Mouse (Mus musculus) CD4-positive helper T cell, adult 2 months (primary cell): Measurements from ENCODE around the gene Cep170b.

Source experiments
- DNase-seq: peaks from one replicate; pipeline ENCODE4 v3.0.0-alpha.2; 2012; ENCODE audit warnings: low read depth, missing footprints, low spot score

Cep170b gene

GRCm38 (mm10) chr12:112720216-112720615 lies at the start of gene Cep170b:
Gene Cep170b, plus strand, starts transcription at chr12:112720455.
- no peak for DNase-seq

GRCm38 (mm10) chr12:112670718-112671393 lies 49.4 kb upstream of the Cep170b start:
- DNase-seq, result no peak

DNA sequence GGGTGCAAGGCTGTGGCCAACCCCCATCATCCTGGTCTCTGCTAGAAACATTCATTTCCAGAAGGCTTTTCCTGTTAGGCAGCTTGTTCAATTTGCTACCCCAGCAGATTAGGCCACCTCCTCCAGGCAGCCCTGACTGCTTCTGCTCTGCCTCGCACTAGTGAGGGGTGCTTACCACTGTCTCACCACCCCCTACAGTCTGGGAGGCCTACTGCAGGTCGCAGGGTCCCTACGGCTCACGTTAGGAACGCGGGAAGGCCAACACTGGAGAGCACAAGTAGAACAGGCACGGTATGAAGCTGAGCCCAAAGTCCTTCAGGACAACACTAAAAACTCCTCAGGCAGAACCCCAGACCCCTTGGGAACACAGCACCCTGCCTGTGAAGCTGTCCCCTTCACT lies 48.4 kb upstream of the Cep170b start:
- no peak for DNase-seq

- peak; percentile 58 for DNase-seq
Observed at GRCm38 (mm10) chr12:112672744-112673575, 47.3 kb upstream of the Cep170b start.

- DNase-seq, result peak; percentile 49
Observed at GRCm38 (mm10) chr12:112673576-112674091, 46.6 kb upstream of the Cep170b start.

- peak; percentile 68 for DNase-seq
Observed at GRCm38 (mm10) chr12:112674132-112675011, 45.9 kb upstream of the Cep170b start, which contains the start of gene Akt1. Gene Akt1, minus strand, starts transcription at chr12:112674884.

- DNase-seq, result peak; percentile 90
Observed at GRCm38 (mm10) chr12:112675245-112676035, 44.8 kb upstream of the Cep170b start.

- DNase-seq, result no peak
Observed at GRCm38 (mm10) chr12:112677076-112677475, 43.2 kb upstream of the Cep170b start.

DNA sequence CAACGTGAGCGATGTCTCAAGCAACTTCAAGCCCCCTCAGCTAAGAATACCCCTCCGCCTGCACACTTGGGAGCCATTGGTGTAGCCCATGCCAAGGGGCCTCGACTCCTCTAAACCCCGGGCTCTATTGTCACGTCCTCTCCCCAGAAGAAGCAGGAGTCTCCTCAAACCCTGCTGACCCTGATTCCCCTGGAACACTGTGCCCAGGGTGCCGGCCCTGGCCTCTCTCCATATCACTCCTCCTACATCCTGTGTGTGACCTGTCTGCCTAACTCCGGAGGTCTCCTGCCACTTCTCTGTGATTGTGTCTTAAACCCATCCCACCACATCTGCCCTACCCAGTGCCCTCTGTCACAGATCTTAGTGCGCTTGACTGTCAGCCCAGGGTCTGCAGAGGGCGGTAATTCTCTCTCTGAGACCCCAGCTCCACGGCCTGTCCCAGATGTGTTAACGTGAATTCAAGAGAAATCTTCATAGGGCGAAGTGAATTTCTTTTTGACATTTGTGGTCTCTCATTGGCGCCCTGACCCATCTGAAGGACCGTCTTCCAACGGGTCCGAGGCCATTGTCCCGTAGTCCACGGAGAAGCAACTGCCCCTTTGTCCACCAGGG lies 42.2 kb upstream of the Cep170b start:
- no peak for DNase-seq

- DNase-seq, result peak; percentile 50
Observed at GRCm38 (mm10) chr12:112678555-112679026, 41.7 kb upstream of the Cep170b start, which contains the start of gene Zbtb42. Gene Zbtb42, plus strand, starts transcription at chr12:112678828.

- peak; percentile 73 for DNase-seq
Observed at GRCm38 (mm10) chr12:112679027-112679996, 40.9 kb upstream of the Cep170b start.

DNA sequence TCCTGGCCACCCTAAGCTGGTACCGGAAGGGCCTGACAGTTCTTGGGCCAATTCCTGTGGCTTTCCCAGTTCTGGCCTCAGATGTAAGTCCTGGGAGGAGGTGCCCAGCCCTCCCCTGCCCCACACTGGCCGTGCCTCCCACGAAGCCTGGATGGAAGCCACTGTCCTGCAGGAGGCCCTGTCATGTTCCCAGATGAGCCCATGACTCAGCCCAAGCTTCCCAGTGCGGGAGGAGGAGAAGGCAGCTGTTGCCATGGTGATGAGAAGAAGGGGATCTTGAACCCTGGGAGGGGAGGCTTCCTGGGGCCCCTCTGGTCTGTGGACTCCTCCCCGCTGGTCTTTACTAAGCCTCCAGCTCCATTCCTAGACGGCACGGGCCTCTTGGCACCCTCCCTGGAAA lies 36.9 kb upstream of the Cep170b start:
- DNase-seq, result no peak

DNA sequence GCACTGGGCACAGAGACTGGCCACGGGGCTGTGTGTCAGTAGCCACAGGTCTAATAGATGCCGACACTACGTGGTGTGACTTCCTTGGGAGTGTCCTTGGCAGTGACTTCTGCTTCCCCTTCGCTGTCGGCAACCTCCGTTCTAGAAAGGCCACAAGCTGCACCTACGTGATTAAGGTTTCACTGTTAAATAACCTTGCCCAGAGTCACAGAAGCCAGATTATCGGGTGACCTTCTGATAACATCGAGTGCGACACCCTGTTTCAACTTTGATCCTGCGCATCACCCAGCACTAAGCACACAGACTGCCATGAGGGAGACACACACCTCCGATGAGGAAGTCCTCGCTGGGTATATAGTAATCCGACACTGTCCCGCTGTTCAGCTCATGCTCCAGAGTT lies 31.8 kb upstream of the Cep170b start:
- no peak for DNase-seq

DNA sequence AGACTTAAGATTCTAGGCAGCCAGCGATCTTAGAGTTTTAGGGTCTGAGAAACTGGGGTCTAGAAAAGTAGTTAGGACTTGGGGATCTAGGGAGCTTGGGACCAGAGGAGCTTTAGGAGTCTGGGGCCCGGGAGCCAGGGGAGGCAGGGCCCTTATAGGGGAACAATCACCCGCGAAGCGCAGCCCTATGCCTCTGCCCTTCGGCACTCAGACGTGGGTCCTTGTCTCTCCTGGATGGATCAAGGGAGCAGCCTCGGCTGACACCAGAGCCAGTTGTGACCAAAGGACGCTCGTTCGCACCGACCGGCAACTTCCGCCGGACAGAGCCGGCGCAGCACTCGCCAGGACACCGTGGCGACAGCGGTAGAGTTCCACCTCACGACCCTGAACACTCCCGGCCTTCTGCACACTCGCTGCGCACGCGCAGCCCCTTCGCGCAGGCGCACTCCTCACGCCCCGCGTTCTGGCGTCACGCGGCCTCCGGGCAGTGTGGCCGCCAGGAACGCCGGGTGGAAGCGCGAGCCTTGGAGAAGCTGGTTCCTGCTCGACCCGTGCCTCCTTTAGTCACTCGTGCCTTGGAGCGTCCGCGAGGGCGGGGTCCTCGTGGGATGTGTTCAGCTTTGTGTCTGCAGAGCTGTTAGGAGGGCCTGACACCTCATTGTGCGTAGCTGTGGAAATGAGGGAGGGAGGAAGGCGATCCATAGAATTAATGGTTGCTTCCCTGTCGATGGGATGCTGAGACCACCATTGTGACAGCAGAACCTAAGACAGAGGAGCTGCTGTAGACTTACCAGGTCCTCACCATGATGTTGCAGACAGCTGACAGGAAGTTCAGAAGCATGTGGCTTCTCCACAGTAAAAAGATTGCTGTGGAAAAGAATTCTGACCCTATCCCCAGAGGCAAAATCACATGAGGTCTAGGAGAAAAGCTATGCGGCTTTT lies 26.8 kb upstream of the Cep170b start:
- peak; percentile 92 for DNase-seq

DNA sequence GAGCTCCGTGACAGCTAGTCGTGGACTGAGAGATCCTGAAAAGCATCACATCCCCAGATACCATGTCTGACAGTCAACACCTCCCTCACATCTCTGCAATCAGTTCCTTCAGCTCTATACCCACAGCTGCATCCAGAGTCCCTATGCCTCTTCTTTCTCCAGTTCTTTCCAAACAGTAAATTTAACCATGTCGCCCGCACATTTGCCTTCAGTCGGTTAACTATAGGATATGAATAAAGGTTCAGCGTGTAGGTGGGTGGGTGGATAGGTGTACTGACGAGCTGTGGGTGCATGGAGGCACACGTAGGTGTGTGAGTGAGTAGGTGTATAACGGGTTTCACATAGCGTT lies 26.2 kb upstream of the Cep170b start:
- no peak for DNase-seq

DNA sequence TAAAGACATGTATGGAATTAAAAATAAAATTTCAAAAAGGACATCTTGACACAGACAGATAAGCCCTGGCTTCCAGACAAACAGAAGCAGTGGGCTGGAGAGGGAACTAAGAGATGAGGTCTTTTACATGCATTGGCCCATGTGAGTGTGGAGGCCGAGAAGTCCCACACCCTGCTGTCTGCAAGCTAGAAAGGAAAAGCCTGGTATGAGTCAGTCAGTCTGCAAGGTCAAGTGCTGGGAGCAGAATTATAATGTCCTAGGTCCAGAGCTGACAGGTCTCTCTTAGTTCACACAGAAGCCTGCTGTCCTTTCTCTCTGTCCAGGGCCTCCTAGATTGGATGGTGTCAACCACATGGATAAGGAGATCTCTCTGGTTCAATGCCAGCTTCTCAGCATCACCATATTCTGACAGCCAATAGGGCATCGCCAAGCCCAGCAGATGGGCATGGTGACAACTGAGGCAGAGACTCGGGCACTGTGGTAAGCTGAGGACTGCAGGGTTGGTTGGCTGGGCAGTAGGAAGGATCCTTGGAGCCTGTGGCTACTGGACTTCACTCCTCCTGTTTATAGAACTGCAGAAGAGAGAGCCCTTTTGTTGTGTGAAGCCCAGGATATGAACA lies 23.3 kb upstream of the Cep170b start:
- no peak for DNase-seq

DNA sequence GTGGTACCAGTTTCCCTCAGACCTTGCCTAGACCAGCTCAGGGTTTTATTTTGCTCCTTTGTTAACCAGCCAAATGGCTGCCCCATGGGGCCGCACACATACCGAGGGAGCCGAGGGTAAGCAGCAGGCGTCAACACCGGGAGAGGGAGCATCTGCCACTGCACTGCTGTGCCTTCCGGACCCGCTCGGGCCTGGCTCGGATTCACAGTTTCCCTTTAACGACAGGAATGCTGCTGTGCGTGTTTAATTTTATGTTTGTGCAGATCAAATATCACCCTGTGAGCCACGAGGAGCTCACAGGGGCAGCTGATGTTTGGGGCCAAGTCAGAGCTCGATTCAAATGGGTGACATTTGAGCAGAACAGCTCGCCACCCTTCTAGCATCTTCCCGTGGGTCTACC lies 19.7 kb upstream of the Cep170b start:
- DNase-seq, result no peak
